Mouse (Mus musculus): ENCODE data around the gene Adcy4. TPM values are rescaled to one million over a fixed set of nuclear protein-coding genes. Genes with fewer than 3 reads are reported as not detected.

The Adcy4 gene
- polyA plus RNA-seq (2015; fragmentation: Nextera tagmentation; extraction: Ambion mirVana), result 15.3 and 17.5 TPM in 2 replicates

- WGBS, result 5% methylated on average over 13 of the region's 13 CpGs
- H3K36me3 ChIP-seq (ENCODE audit: control insufficient read depth, insufficient read depth), result no peaks in the 10 kb centered on the region
- ATAC-seq (replicated peaks; ENCODE audit: extremely low read depth, insufficient read depth, low FRiP score), result peak; percentile 55
- H3K4me1 ChIP-seq (ENCODE audit: control insufficient read depth, insufficient read depth, low read length), result peaks cover 16% of the 10 kb centered on the region
- H3K4me3 ChIP-seq (ENCODE audit: low read length), result peak within 1 kb of the TSS; percentile 59
- peak within 1 kb of the TSS; percentile 91 for H3K27ac ChIP-seq (ENCODE audit: low read length)
- peak within 1 kb of the TSS; percentile 73 for H3K9ac ChIP-seq (ENCODE audit: low read length)
- peak within 1 kb of the TSS; percentile 71 for H3K4me2 ChIP-seq (ENCODE audit: low read depth, low read length)
- peaks cover 40% of the 10 kb centered on the region for H3K27me3 ChIP-seq (ENCODE audit: control insufficient read depth, insufficient read depth, low read length)
- H3K9me3 ChIP-seq (replicated peaks; ENCODE audit: control insufficient read depth, low read length), result no peaks in the 10 kb centered on the region
Observed at GRCm38 (mm10) chr14:55783958-55784235, at the start of gene Adcy4. TSS of gene Adcy4 (minus strand) at chr14:55784095.

GRCm38 (mm10) chr14:55833126-55833525 is 49.2 kb upstream of the Adcy4 start:
- Histone ChIP-seq H3K4me3 (ENCODE audit: low read length) (no peak overlapping the region), H3K4me1 (ENCODE audit: control insufficient read depth, insufficient read depth, low read length) (0 out of 2 replicates have a peak, but pooled peaks cover 3% of the 10 kb centered on the region), H3K27ac (ENCODE audit: low read length) (no peak overlapping the region), H3K36me3 (ENCODE audit: control insufficient read depth, insufficient read depth) (no peaks in the 10 kb centered on the region), H3K9ac (ENCODE audit: low read length) (no peak overlapping the region), H3K4me2 (ENCODE audit: low read depth, low read length) (no peak overlapping the region), H3K9me3 (replicated peaks; ENCODE audit: control insufficient read depth, low read length) (no peaks in the 10 kb centered on the region), H3K27me3 (ENCODE audit: control insufficient read depth, insufficient read depth, low read length) (no peaks in the 10 kb centered on the region)
- ATAC-seq (replicated peaks; ENCODE audit: extremely low read depth, insufficient read depth, low FRiP score), result no peak
- WGBS, result 81% methylated on average over 4 of the region's 4 CpGs

GRCm38 (mm10) chr14:55830331-55830730 is 46.4 kb upstream of the Adcy4 start:
- Histone ChIP-seq H3K36me3 (ENCODE audit: control insufficient read depth, insufficient read depth) (no peaks in the 10 kb centered on the region), H3K4me3 (ENCODE audit: low read length) (no peak overlapping the region), H3K27me3 (ENCODE audit: control insufficient read depth, insufficient read depth, low read length) (peaks cover 12% of the 10 kb centered on the region; the same call in 1 of the 2 replicates), H3K27ac (ENCODE audit: low read length) (no peak overlapping the region), H3K9me3 (replicated peaks; ENCODE audit: control insufficient read depth, low read length) (no peaks in the 10 kb centered on the region), H3K4me1 (ENCODE audit: control insufficient read depth, insufficient read depth, low read length) (peaks cover 7% of the 10 kb centered on the region), H3K9ac (ENCODE audit: low read length) (no peak overlapping the region), H3K4me2 (ENCODE audit: low read depth, low read length) (no peak overlapping the region)
- ATAC-seq (replicated peaks; ENCODE audit: extremely low read depth, insufficient read depth, low FRiP score), result no peak
- 84% methylated on average over 4 of the region's 4 CpGs for WGBS

- no peak for ATAC-seq (replicated peaks; ENCODE audit: extremely low read depth, insufficient read depth, low FRiP score)
- Histone ChIP-seq H3K27me3 (ENCODE audit: control insufficient read depth, insufficient read depth, low read length) (peaks cover 12% of the 10 kb centered on the region; the same call in 1 of the 2 replicates), H3K9me3 (replicated peaks; ENCODE audit: control insufficient read depth, low read length) (no peaks in the 10 kb centered on the region), H3K9ac (ENCODE audit: low read length) (no peak overlapping the region), H3K4me1 (ENCODE audit: control insufficient read depth, insufficient read depth, low read length) (peaks cover 4% of the 10 kb centered on the region), H3K36me3 (ENCODE audit: control insufficient read depth, insufficient read depth) (no peaks in the 10 kb centered on the region), H3K27ac (ENCODE audit: low read length) (no peak overlapping the region), H3K4me3 (ENCODE audit: low read length) (no peak overlapping the region), H3K4me2 (ENCODE audit: low read depth, low read length) (no peak overlapping the region)
- 90% methylated on average over 16 of the region's 16 CpGs for WGBS
Observed at GRCm38 (mm10) chr14:55829854-55830253, 46.0 kb upstream of the Adcy4 start.

GRCm38 (mm10) chr14:55828716-55829263 is 44.9 kb upstream of the Adcy4 start:
- Histone ChIP-seq H3K4me3 (ENCODE audit: low read length) (no peak overlapping the region), H3K27me3 (ENCODE audit: control insufficient read depth, insufficient read depth, low read length) (peaks cover 12% of the 10 kb centered on the region; the same call in 1 of the 2 replicates), H3K4me1 (ENCODE audit: control insufficient read depth, insufficient read depth, low read length) (peaks cover 10% of the 10 kb centered on the region), H3K27ac (ENCODE audit: low read length) (no peak overlapping the region), H3K9ac (ENCODE audit: low read length) (no peak overlapping the region), H3K4me2 (ENCODE audit: low read depth, low read length) (no peak overlapping the region), H3K36me3 (ENCODE audit: control insufficient read depth, insufficient read depth) (no peaks in the 10 kb centered on the region), H3K9me3 (replicated peaks; ENCODE audit: control insufficient read depth, low read length) (no peaks in the 10 kb centered on the region)
- ATAC-seq (replicated peaks; ENCODE audit: extremely low read depth, insufficient read depth, low FRiP score), result no peak
- WGBS, result 53% methylated on average over 3 of the region's 3 CpGs

GRCm38 (mm10) chr14:55826551-55827340 is 42.9 kb upstream of the Adcy4 start:
- Histone ChIP-seq H3K4me1 (ENCODE audit: control insufficient read depth, insufficient read depth, low read length) (peaks cover 18% of the 10 kb centered on the region), H3K4me3 (ENCODE audit: low read length) (peak overlapping the region; percentile 70), H3K9ac (ENCODE audit: low read length) (peak overlapping the region; percentile 64), H3K9me3 (replicated peaks; ENCODE audit: control insufficient read depth, low read length) (no peaks in the 10 kb centered on the region), H3K27me3 (ENCODE audit: control insufficient read depth, insufficient read depth, low read length) (peaks cover 12% of the 10 kb centered on the region; the same call in 1 of the 2 replicates), H3K27ac (ENCODE audit: low read length) (no peak overlapping the region), H3K36me3 (ENCODE audit: control insufficient read depth, insufficient read depth) (no peaks in the 10 kb centered on the region), H3K4me2 (ENCODE audit: low read depth, low read length) (peak overlapping the region; percentile 91)
- WGBS, result 24% methylated on average over 40 of the region's 41 CpGs
- ATAC-seq (replicated peaks; ENCODE audit: extremely low read depth, insufficient read depth, low FRiP score), result no peak

GRCm38 (mm10) chr14:55826142-55826541 is 42.2 kb upstream of the Adcy4 start:
- Histone ChIP-seq H3K36me3 (ENCODE audit: control insufficient read depth, insufficient read depth) (no peaks in the 10 kb centered on the region), H3K4me3 (ENCODE audit: low read length) (peak overlapping the region; percentile 70), H3K4me1 (ENCODE audit: control insufficient read depth, insufficient read depth, low read length) (peaks cover 18% of the 10 kb centered on the region), H3K4me2 (ENCODE audit: low read depth, low read length) (peak overlapping the region; percentile 91), H3K27ac (ENCODE audit: low read length) (no peak overlapping the region), H3K27me3 (ENCODE audit: control insufficient read depth, insufficient read depth, low read length) (peaks cover 12% of the 10 kb centered on the region; the same call in 1 of the 2 replicates), H3K9ac (ENCODE audit: low read length) (peak overlapping the region; percentile 64), H3K9me3 (replicated peaks; ENCODE audit: control insufficient read depth, low read length) (no peaks in the 10 kb centered on the region)
- no peak for ATAC-seq (replicated peaks; ENCODE audit: extremely low read depth, insufficient read depth, low FRiP score)
- 10% methylated on average over 15 of the region's 15 CpGs for WGBS

GRCm38 (mm10) chr14:55825216-55826051 is 41.5 kb upstream of the Adcy4 start:
- no peak for ATAC-seq (replicated peaks; ENCODE audit: extremely low read depth, insufficient read depth, low FRiP score)

More at GRCm38 (mm10) chr14:55825216-55826051, 41.5 kb upstream of the Adcy4 start:
- Histone ChIP-seq H3K36me3 (ENCODE audit: control insufficient read depth, insufficient read depth) (no peaks in the 10 kb centered on the region), H3K9me3 (replicated peaks; ENCODE audit: control insufficient read depth, low read length) (no peaks in the 10 kb centered on the region), H3K27me3 (ENCODE audit: control insufficient read depth, insufficient read depth, low read length) (peaks cover 12% of the 10 kb centered on the region; the same call in 1 of the 2 replicates), H3K9ac (ENCODE audit: low read length) (peak overlapping the region; percentile 81), H3K27ac (ENCODE audit: low read length) (peak overlapping the region; percentile 67), H3K4me2 (ENCODE audit: low read depth, low read length) (peak overlapping the region; percentile 91), H3K4me3 (ENCODE audit: low read length) (peak overlapping the region; percentile 70), H3K4me1 (ENCODE audit: control insufficient read depth, insufficient read depth, low read length) (peaks cover 18% of the 10 kb centered on the region)
- WGBS, result 1% methylated on average over 30 of the region's 37 CpGs

All from heart, embryonic 16.5 days (tissue).